Mouse (Mus musculus) adrenal gland, postnatal 4 days (tissue): ENCODE measurements around the gene Piwil1. TPM values are rescaled to one million over a fixed set of nuclear protein-coding genes. Genes with fewer than 3 reads are reported as not detected.

Experiments used
- DNase-seq, 2 experiments: peaks; one replicate each; pipeline ENCODE4 v3.0.0; 2021 to 2022; ENCODE audit warnings: low spot score in 2 of 2, mixed read lengths in 2 of 2
- long read RNA-seq, 2 experiments: library from polyadenylated mRNA; stranded (forward); transcript quantifications; one replicate each; pipeline ENCODE4 v2.0.0; 2021
- total RNA-seq, 2 experiments: library from RNA; stranded (reverse); gene quantifications; 2 replicates each; pipeline ENCODE4 v1.2.3; 2021

The Piwil1 gene
- not detected for total RNA-seq
- long read RNA-seq, experiment 1 = 0 reads
- long read RNA-seq, experiment 2 = 0 reads

GRCm38 (mm10) chr5:128702224-128702623 is at the start of gene Piwil1:
Gene Piwil1, plus strand, starts transcription at chr5:128702524.
- no peak for DNase-seq

- DNase-seq = no peak
Measured at GRCm38 (mm10) chr5:128656496-128657135, 45.7 kb upstream of the Piwil1 start.

GRCm38 (mm10) chr5:128660101-128660500 is 42.2 kb upstream of the Piwil1 start:
- no peak for DNase-seq

- no peak for DNase-seq
Measured at GRCm38 (mm10) chr5:128662881-128663280, 39.4 kb upstream of the Piwil1 start.

- DNase-seq = no peak
Measured at GRCm38 (mm10) chr5:128663976-128664375, 38.3 kb upstream of the Piwil1 start.

GRCm38 (mm10) chr5:128665045-128665444 is 37.3 kb upstream of the Piwil1 start:
- no peak for DNase-seq

- DNase-seq = no peak
Measured at GRCm38 (mm10) chr5:128667303-128667702, 35.0 kb upstream of the Piwil1 start.

- no peak for DNase-seq
Measured at GRCm38 (mm10) chr5:128674124-128674523, 28.2 kb upstream of the Piwil1 start.

GRCm38 (mm10) chr5:128677373-128677772 is 25.0 kb upstream of the Piwil1 start:
- DNase-seq = no peak

- DNase-seq = no peak
Measured at GRCm38 (mm10) chr5:128677861-128678260, 24.5 kb upstream of the Piwil1 start.

- no peak for DNase-seq
Measured at GRCm38 (mm10) chr5:128681456-128681855, 20.9 kb upstream of the Piwil1 start.

- no peak for DNase-seq
Measured at GRCm38 (mm10) chr5:128684192-128684591, 18.1 kb upstream of the Piwil1 start.

GRCm38 (mm10) chr5:128684621-128685020 is 17.7 kb upstream of the Piwil1 start:
- no peak for DNase-seq

- no peak for DNase-seq
Measured at GRCm38 (mm10) chr5:128687139-128687538, 15.2 kb upstream of the Piwil1 start.

GRCm38 (mm10) chr5:128694107-128694506 is 8.2 kb upstream of the Piwil1 start:
- DNase-seq = no peak

- no peak for DNase-seq
Measured at GRCm38 (mm10) chr5:128694611-128695325, 7.6 kb upstream of the Piwil1 start.

- no peak for DNase-seq
Measured at GRCm38 (mm10) chr5:128696824-128697223, 5.5 kb upstream of the Piwil1 start.

- DNase-seq = no peak
Measured at GRCm38 (mm10) chr5:128700716-128701115, 1.6 kb upstream of the Piwil1 start.

GRCm38 (mm10) chr5:128703688-128704087 is 1.4 kb downstream of the Piwil1 start:
- DNase-seq = no peak

- DNase-seq = no peak
Measured at GRCm38 (mm10) chr5:128704134-128704904, 2.0 kb downstream of the Piwil1 start.

GRCm38 (mm10) chr5:128706467-128706866 is 4.1 kb downstream of the Piwil1 start:
- no peak for DNase-seq

- DNase-seq = no peak
Measured at GRCm38 (mm10) chr5:128707271-128707670, 4.9 kb downstream of the Piwil1 start.
